ENCODE assay signal across 14 mouse cellular contexts in genomic region chr10:80035148-80035547, GRCm38 (mm10). TPM values are rescaled to one million over a fixed set of nuclear protein-coding genes. Genes with fewer than 3 reads are reported as not detected.
DNase-seq lines count a peak whose midpoint lies in the region; ATAC-seq and TF ChIP-seq lines count a peak whose summit lies in the region.
"Had no signal": no experiment of that assay in that cellular context is flagged by ENCODE, and none has a peak within 500 bp of the region (broad histone marks: within the 10 kb centered on the region; RNA-seq: fewer than 3 reads in every experiment).

No protein-coding gene starts in this region.

- peaks cover 39% of the 10 kb centered on the region for H3K79me2 ChIP-seq in C2C12 (ENCODE audit: control insufficient read depth, insufficient read depth)

- no peak overlapping the region for H3K4me2 ChIP-seq in kidney, embryonic 15.5 days
- H3K4me2 ChIP-seq in intestine, embryonic 16.5 days (ENCODE audit: low read depth, low read length), result no peak overlapping the region
- H3K4me2 ChIP-seq: neural tube, embryonic 12.5 days had no signal

- peaks cover 21% of the 10 kb centered on the region for H3K79me3 ChIP-seq in C2C12 (ENCODE audit: low read depth)

- H3K9me3 ChIP-seq in kidney, embryonic 15.5 days (replicated peaks), result no peaks in the 10 kb centered on the region
- no peaks in the 10 kb centered on the region for H3K9me3 ChIP-seq in E14TG2a.4 (ENCODE audit: low read length)
- H3K9me3 ChIP-seq in intestine, embryonic 16.5 days (ENCODE audit: control insufficient read depth, low read length), result no peaks in the 10 kb centered on the region
- H3K9me3 ChIP-seq: neural tube, embryonic 12.5 days had no signal

- TF ChIP-seq CTCF in C2C12 (IDR thresholded peaks at IDR 0.05; ENCODE audit: control insufficient read depth, insufficient read depth, insufficient read length), result no peak
- TF ChIP-seq CTCF in E14TG2a.4 (conservative IDR thresholded peaks at IDR 0.05; ENCODE audit: low read length), result no peak

- H3K36me3 ChIP-seq in kidney, embryonic 15.5 days, result peaks cover 43% of the 10 kb centered on the region
- peaks cover 41% of the 10 kb centered on the region for H3K36me3 ChIP-seq in C2C12 (ENCODE audit: control insufficient read depth, insufficient read depth)
- H3K36me3 ChIP-seq in E14TG2a.4 (ENCODE audit: insufficient read depth, low read length), result peaks cover 63% of the 10 kb centered on the region
- peaks cover 12% of the 10 kb centered on the region for H3K36me3 ChIP-seq in intestine, embryonic 16.5 days (ENCODE audit: control insufficient read depth, insufficient read depth, low read length)

- 0 out of 2 replicates have a peak overlapping the region, but pooled peaks have one; percentile 76 for H3K27ac ChIP-seq in kidney, embryonic 15.5 days
- peak overlapping the region; percentile 96; the same call in 1 of the 2 replicates for H3K27ac ChIP-seq in intestine, embryonic 16.5 days (ENCODE audit: low read length)
- H3K27ac ChIP-seq: neural tube, embryonic 12.5 days had no signal

- peak overlapping the region; percentile 14 for H3ac ChIP-seq in C2C12 (ENCODE audit: control insufficient read depth, insufficient read length, low read depth)

- peaks cover 46% of the 10 kb centered on the region for H3K4me1 ChIP-seq in kidney, embryonic 15.5 days
- H3K4me1 ChIP-seq in E14TG2a.4 (replicated peaks; ENCODE audit: low read depth, low read length), result peaks cover 89% of the 10 kb centered on the region
- H3K4me1 ChIP-seq in intestine, embryonic 16.5 days (ENCODE audit: control insufficient read depth, insufficient read depth, low read length), result peaks cover 41% of the 10 kb centered on the region

- no peak for ATAC-seq in kidney, embryonic 15.5 days (replicated peaks; ENCODE audit: low FRiP score)
- ATAC-seq in intestine, embryonic 16.5 days, result no peak
- no peak for ATAC-seq in erythroid progenitor cell, adult 5-6 weeks (replicated peaks; ENCODE audit: low FRiP score, poor library complexity, severe bottlenecking)

- 82% methylated on average over 8 of the region's 8 CpGs for WGBS in kidney, embryonic 15.5 days
- WGBS in intestine, embryonic 16.5 days, result 81% methylated on average over 8 of the region's 8 CpGs

- H3K9ac ChIP-seq in kidney, embryonic 15.5 days, result no peak overlapping the region
- no peak overlapping the region for H3K9ac ChIP-seq in intestine, embryonic 16.5 days (ENCODE audit: low read depth, low read length)
- H3K9ac ChIP-seq: neural tube, embryonic 12.5 days had no signal

- H3K4me3 ChIP-seq in kidney, embryonic 15.5 days (replicated peaks), result no peak overlapping the region
- no peak overlapping the region for H3K4me3 ChIP-seq in C2C12 (ENCODE audit: insufficient read depth, poor library complexity, severe bottlenecking)
- peak overlapping the region; percentile 99 for H3K4me3 ChIP-seq in E14TG2a.4 (replicated peaks; ENCODE audit: low read length)
- no peak overlapping the region for H3K4me3 ChIP-seq in intestine, embryonic 16.5 days (ENCODE audit: low read length)
- H3K4me3 ChIP-seq: erythroblast, embryonic 14.5 days; neural tube, embryonic 12.5 days had no signal

- H3K27me3 ChIP-seq in kidney, embryonic 15.5 days, result no peaks in the 10 kb centered on the region
- H3K27me3 ChIP-seq in C2C12 (ENCODE audit: control insufficient read depth, insufficient read depth, insufficient read length), result no peaks in the 10 kb centered on the region
- H3K27me3 ChIP-seq in E14TG2a.4 (ENCODE audit: insufficient read depth, low read length), result no peaks in the 10 kb centered on the region
- H3K27me3 ChIP-seq in intestine, embryonic 16.5 days (replicated peaks; ENCODE audit: control insufficient read depth, insufficient read depth, low read length), result no peaks in the 10 kb centered on the region
- H3K27me3 ChIP-seq: neural tube, embryonic 12.5 days had no signal

- no peak for DNase-seq in kidney, postnatal 36 days
- DNase-seq in layer of hippocampus, adult 11-12 months (ENCODE audit: low spot score), result no peak
- DNase-seq: adrenal gland, postnatal 10 days; cerebellum, adult 11-12 months; kidney, postnatal 10 days; spleen, adult 18-20 months; thymus, postnatal 36 days had no signal

TF ChIP-seq in C2C12, 6 proteins besides CTCF, POLR2A, EP300 and RAD21:
- TF ChIP-seq MAX (IDR thresholded peaks at IDR 0.05) (no peak), MYOD1 (IDR thresholded peaks at IDR 0.05; ENCODE audit: control insufficient read depth, insufficient read length, low read depth) (no peak)

RNA-seq across cellular contexts. Expression of gene Polr2e, which starts 4.4 kb away (rescaled TPM):
- polyA plus RNA-seq in kidney, embryonic 15.5 days (2015; fragmentation: Nextera tagmentation; extraction: Ambion mirVana), result 235 and 243 TPM in 2 replicates
- 269 TPM for polyA plus RNA-seq in C2C12 (2012; fragmentation: generic; extraction: Trizol)
- 190 and 212 TPM in 2 replicates for polyA plus RNA-seq in intestine, embryonic 16.5 days (2015; fragmentation: Nextera tagmentation; extraction: Ambion mirVana)
- total RNA-seq in erythroid progenitor cell, adult 5-6 weeks (2015; ENCODE audit: low replicate concordance), result 18.4 and 20.5 TPM in 2 replicates
- total RNA-seq in erythroid progenitor cell, adult 5-6 weeks (2017; ENCODE audit: low replicate concordance), result 14.6 and 28.4 TPM in 2 replicates

RNA-seq across cellular contexts. Expression of gene Gpx4, which starts 11.8 kb away (rescaled TPM):
- 581 and 603 TPM in 2 replicates for polyA plus RNA-seq in kidney, embryonic 15.5 days (2015; fragmentation: Nextera tagmentation; extraction: Ambion mirVana)
- polyA plus RNA-seq in C2C12 (2012; fragmentation: generic; extraction: Trizol), result 964 TPM
- polyA plus RNA-seq in intestine, embryonic 16.5 days (2015; fragmentation: Nextera tagmentation; extraction: Ambion mirVana), result 942 and 972 TPM in 2 replicates
- total RNA-seq in erythroid progenitor cell, adult 5-6 weeks (2015; ENCODE audit: low replicate concordance), result 371 and 490 TPM in 2 replicates
- 239 and 372 TPM in 2 replicates for total RNA-seq in erythroid progenitor cell, adult 5-6 weeks (2017; ENCODE audit: low replicate concordance)

RNA-seq across cellular contexts. Expression of gene Arhgap45, which starts 18.7 kb away (rescaled TPM):
- polyA plus RNA-seq in kidney, embryonic 15.5 days (2015; fragmentation: Nextera tagmentation; extraction: Ambion mirVana), result 8.7 and 10.0 TPM in 2 replicates
- 1.6 TPM for polyA plus RNA-seq in C2C12 (2012; fragmentation: generic; extraction: Trizol)
- 6.0 and 7.3 TPM in 2 replicates for polyA plus RNA-seq in intestine, embryonic 16.5 days (2015; fragmentation: Nextera tagmentation; extraction: Ambion mirVana)
- total RNA-seq in erythroid progenitor cell, adult 5-6 weeks (2015; ENCODE audit: low replicate concordance), result 23.4 and 23.9 TPM in 2 replicates
- total RNA-seq in erythroid progenitor cell, adult 5-6 weeks (2017; ENCODE audit: low replicate concordance), result 16.0 and 28.8 TPM in 2 replicates

RNA-seq across cellular contexts. Expression of gene Abca7, which starts 38.9 kb away (rescaled TPM):
- polyA plus RNA-seq in kidney, embryonic 15.5 days (2015; fragmentation: Nextera tagmentation; extraction: Ambion mirVana), result 3.9 and 4.5 TPM in 2 replicates
- polyA plus RNA-seq in C2C12 (2012; fragmentation: generic; extraction: Trizol), result 10.7 TPM
- 3.3 and 3.4 TPM in 2 replicates for polyA plus RNA-seq in intestine, embryonic 16.5 days (2015; fragmentation: Nextera tagmentation; extraction: Ambion mirVana)
- 44.0 and 58.4 TPM in 2 replicates for total RNA-seq in erythroid progenitor cell, adult 5-6 weeks (2015; ENCODE audit: low replicate concordance)
- 58.6 and 71.8 TPM in 2 replicates for total RNA-seq in erythroid progenitor cell, adult 5-6 weeks (2017; ENCODE audit: low replicate concordance)

RNA-seq across cellular contexts. Expression of gene Cnn2, which starts 46.8 kb away (rescaled TPM):
- polyA plus RNA-seq in kidney, embryonic 15.5 days (2015; fragmentation: Nextera tagmentation; extraction: Ambion mirVana), result 253 and 292 TPM in 2 replicates
- polyA plus RNA-seq in C2C12 (2012; fragmentation: generic; extraction: Trizol), result 437 TPM
- 226 and 245 TPM in 2 replicates for polyA plus RNA-seq in intestine, embryonic 16.5 days (2015; fragmentation: Nextera tagmentation; extraction: Ambion mirVana)
- total RNA-seq in erythroid progenitor cell, adult 5-6 weeks (2015; ENCODE audit: low replicate concordance), result 20.1 and 39.6 TPM in 2 replicates
- total RNA-seq in erythroid progenitor cell, adult 5-6 weeks (2017; ENCODE audit: low replicate concordance), result 18.2 and 26.3 TPM in 2 replicates
